19 mouse cellular contexts compared by ENCODE assay signal in the genomic region with DNA sequence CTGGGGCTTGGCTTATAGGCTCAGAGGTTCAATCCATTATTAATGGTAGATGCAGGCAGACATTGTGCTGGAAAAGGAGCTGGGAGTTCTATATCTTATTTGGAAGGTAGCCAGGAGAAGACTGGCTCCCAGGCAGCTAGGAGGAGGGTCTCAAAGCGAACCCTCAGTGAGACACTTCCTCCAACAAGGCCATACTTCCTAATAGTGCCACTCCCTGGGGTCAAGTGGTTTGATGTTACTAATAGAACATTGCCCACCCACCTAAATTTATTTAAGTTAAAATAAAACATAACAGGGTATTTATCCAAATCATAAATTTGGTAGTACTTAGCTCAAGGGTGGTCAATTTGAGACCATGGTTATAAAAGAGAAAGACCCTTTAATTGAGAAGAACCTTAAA. TPM values are rescaled to one million over a fixed set of nuclear protein-coding genes. Genes with fewer than 3 reads are reported as not detected.
"Had no signal": no experiment of that assay in that cellular context is flagged by ENCODE, and none has a peak within 500 bp of the region (broad histone marks: within the 10 kb centered on the region; RNA-seq: fewer than 3 reads in every experiment).

No protein-coding gene starts in this region.

- H3K4me2 ChIP-seq: lung, embryonic 15.5 days; midbrain, embryonic 12.5 days; midbrain, embryonic 15.5 days; neural tube, embryonic 12.5 days; stomach, embryonic 15.5 days had no signal

- H3K9me3 ChIP-seq: lung, embryonic 15.5 days; megakaryocyte, embryonic 14.5 days; midbrain, embryonic 12.5 days; midbrain, embryonic 15.5 days; neural tube, embryonic 12.5 days; stomach, embryonic 15.5 days had no signal

- H3K9ac ChIP-seq: lung, embryonic 15.5 days; midbrain, embryonic 12.5 days; midbrain, embryonic 15.5 days; neural tube, embryonic 12.5 days; stomach, embryonic 15.5 days had no signal

- H3K27me3 ChIP-seq: lung, embryonic 15.5 days; megakaryocyte, embryonic 14.5 days; midbrain, embryonic 12.5 days; midbrain, embryonic 15.5 days; neural tube, embryonic 12.5 days; stomach, embryonic 15.5 days had no signal

- H3K4me3 ChIP-seq: lung, embryonic 15.5 days; megakaryocyte, embryonic 14.5 days; midbrain, embryonic 12.5 days; midbrain, embryonic 15.5 days; neural tube, embryonic 12.5 days; stomach, embryonic 15.5 days had no signal

- H3K27ac ChIP-seq: liver, embryonic 14.5 days; lung, embryonic 15.5 days; macrophage; midbrain, embryonic 12.5 days; midbrain, embryonic 15.5 days; neural tube, embryonic 12.5 days; stomach, embryonic 15.5 days; stomach, postnatal 0 days had no signal

- ATAC-seq: midbrain, embryonic 15.5 days had no signal

- DNase-seq: lung, adult 2 months; lung, postnatal 10 days; right cerebral cortex, postnatal 14 days; thymus, adult 2 months; thymus, postnatal 25 days; thymus, postnatal 4 days had no signal

RNA-seq across cellular contexts. Expression of a gene that starts 24.1 kb away (rescaled TPM):
- total RNA-seq: monocyte, adult 5-6 weeks had no signal
- polyA plus RNA-seq: liver, embryonic 16.5 days had no signal

RNA-seq across cellular contexts. Expression of a gene that starts 50.3 kb away (rescaled TPM):
- total RNA-seq: megakaryocyte progenitor cell, adult 5-6 weeks; neutrophil, adult 5-6 weeks had no signal
- polyA plus RNA-seq: macrophage had no signal

RNA-seq across cellular contexts. Expression of a gene that starts 51.2 kb away (rescaled TPM):
- total RNA-seq: neutrophil, adult 5-6 weeks had no signal
